Mouse (Mus musculus): Measurements from ENCODE around the gene Enthd1. TPM values are rescaled to one million over a fixed set of nuclear protein-coding genes. Genes with fewer than 3 reads are reported as not detected.

Gene Enthd1
- polyA plus RNA-seq, 1 experiment, result not detected

GRCm38 (mm10) chr15:80557745-80558144 is 7.2 kb downstream of the Enthd1 start:
- 84% methylated on average over 4 of the region's 4 CpGs for WGBS
- H3K4me1 ChIP-seq (ENCODE audit: control insufficient read depth, insufficient read depth, low read length), result peaks cover 3% of the 10 kb centered on the region; the same call in 1 of the 2 replicates
- H3K4me3 ChIP-seq (ENCODE audit: insufficient read depth, low read depth, low read length), result no peak overlapping the region
- TF ChIP-seq CTCF (IDR thresholded peaks at IDR 0.05; ENCODE audit: insufficient read depth, low read depth, low read length) (no peak), POLR2A (IDR thresholded peaks at IDR 0.05; ENCODE audit: insufficient read depth, low read depth, low read length) (no peak)
- no peak overlapping the region for H3K27ac ChIP-seq (ENCODE audit: insufficient read depth, low read depth, low read length)

GRCm38 (mm10) chr15:80556021-80556420 is 8.9 kb downstream of the Enthd1 start:
- WGBS, result 88% methylated on average over 2 of the region's 2 CpGs

GRCm38 (mm10) chr15:80554860-80555822 is 9.8 kb downstream of the Enthd1 start:
- no peak for TF ChIP-seq POLR2A (IDR thresholded peaks at IDR 0.05; ENCODE audit: insufficient read depth, low read depth, low read length)
- TF ChIP-seq CTCF (IDR thresholded peaks at IDR 0.05; ENCODE audit: insufficient read depth, low read depth, low read length), result no peak
- 95% methylated on average over 6 of the region's 6 CpGs for WGBS

More at GRCm38 (mm10) chr15:80556021-80556420, 8.9 kb downstream of the Enthd1 start:
- no peak overlapping the region for H3K27ac ChIP-seq (ENCODE audit: insufficient read depth, low read depth, low read length)
- TF ChIP-seq POLR2A (IDR thresholded peaks at IDR 0.05; ENCODE audit: insufficient read depth, low read depth, low read length) (no peak), CTCF (IDR thresholded peaks at IDR 0.05; ENCODE audit: insufficient read depth, low read depth, low read length) (no peak)
- H3K4me1 ChIP-seq (ENCODE audit: control insufficient read depth, insufficient read depth, low read length), result peaks cover 3% of the 10 kb centered on the region; the same call in 1 of the 2 replicates
- no peak overlapping the region for H3K4me3 ChIP-seq (ENCODE audit: insufficient read depth, low read depth, low read length)

GRCm38 (mm10) chr15:80545430-80545829 is 19.5 kb downstream of the Enthd1 start:
- 70% methylated on average over 6 of the region's 6 CpGs for WGBS
- no peak for TF ChIP-seq CTCF (IDR thresholded peaks at IDR 0.05; ENCODE audit: insufficient read depth, low read depth, low read length)
- no peak for TF ChIP-seq POLR2A (IDR thresholded peaks at IDR 0.05; ENCODE audit: insufficient read depth, low read depth, low read length)
- peaks cover 5% of the 10 kb centered on the region for H3K4me1 ChIP-seq (ENCODE audit: control insufficient read depth, insufficient read depth, low read length)
- H3K27ac ChIP-seq (ENCODE audit: insufficient read depth, low read depth, low read length), result no peak overlapping the region
- no peak overlapping the region for H3K4me3 ChIP-seq (ENCODE audit: insufficient read depth, low read depth, low read length)

More at GRCm38 (mm10) chr15:80554860-80555822, 9.8 kb downstream of the Enthd1 start:
- H3K4me3 ChIP-seq (ENCODE audit: insufficient read depth, low read depth, low read length), result no peak overlapping the region
- peaks cover 3% of the 10 kb centered on the region; the same call in 1 of the 2 replicates for H3K4me1 ChIP-seq (ENCODE audit: control insufficient read depth, insufficient read depth, low read length)
- H3K27ac ChIP-seq (ENCODE audit: insufficient read depth, low read depth, low read length), result no peak overlapping the region

- Histone ChIP-seq H3K4me3 (ENCODE audit: insufficient read depth, low read depth, low read length) (no peak overlapping the region), H3K4me1 (ENCODE audit: control insufficient read depth, insufficient read depth, low read length) (peaks cover 5% of the 10 kb centered on the region), H3K27ac (ENCODE audit: insufficient read depth, low read depth, low read length) (no peak overlapping the region)
- no peak for TF ChIP-seq CTCF (IDR thresholded peaks at IDR 0.05; ENCODE audit: insufficient read depth, low read depth, low read length)
- TF ChIP-seq POLR2A (IDR thresholded peaks at IDR 0.05; ENCODE audit: insufficient read depth, low read depth, low read length), result no peak
- 74% methylated on average over 3 of the region's 3 CpGs for WGBS
Measured at GRCm38 (mm10) chr15:80544115-80544514, 20.8 kb downstream of the Enthd1 start.

GRCm38 (mm10) chr15:80538671-80539340 is 26.1 kb downstream of the Enthd1 start:
- H3K4me3 ChIP-seq (ENCODE audit: insufficient read depth, low read depth, low read length), result no peak overlapping the region
- peaks cover 24% of the 10 kb centered on the region for H3K4me1 ChIP-seq (ENCODE audit: control insufficient read depth, insufficient read depth, low read length)
- TF ChIP-seq POLR2A (IDR thresholded peaks at IDR 0.05; ENCODE audit: insufficient read depth, low read depth, low read length), result no peak
- TF ChIP-seq CTCF (IDR thresholded peaks at IDR 0.05; ENCODE audit: insufficient read depth, low read depth, low read length), result no peak
- WGBS, result 82% methylated on average over 7 of the region's 7 CpGs
- peak overlapping the region; percentile 40; the same call in 1 of the 2 replicates for H3K27ac ChIP-seq (ENCODE audit: insufficient read depth, low read depth, low read length)

GRCm38 (mm10) chr15:80538075-80538474 is 26.9 kb downstream of the Enthd1 start:
- 92% methylated on average over 2 of the region's 2 CpGs for WGBS
- TF ChIP-seq POLR2A (IDR thresholded peaks at IDR 0.05; ENCODE audit: insufficient read depth, low read depth, low read length), result no peak
- TF ChIP-seq CTCF (IDR thresholded peaks at IDR 0.05; ENCODE audit: insufficient read depth, low read depth, low read length), result no peak
- H3K4me3 ChIP-seq (ENCODE audit: insufficient read depth, low read depth, low read length), result no peak overlapping the region
- H3K4me1 ChIP-seq (ENCODE audit: control insufficient read depth, insufficient read depth, low read length), result peaks cover 29% of the 10 kb centered on the region
- H3K27ac ChIP-seq (ENCODE audit: insufficient read depth, low read depth, low read length), result no peak overlapping the region

GRCm38 (mm10) chr15:80536051-80536450 is 28.9 kb downstream of the Enthd1 start:
- TF ChIP-seq CTCF (IDR thresholded peaks at IDR 0.05; ENCODE audit: insufficient read depth, low read depth, low read length) (no peak), POLR2A (IDR thresholded peaks at IDR 0.05; ENCODE audit: insufficient read depth, low read depth, low read length) (no peak)
- no peak overlapping the region for H3K4me3 ChIP-seq (ENCODE audit: insufficient read depth, low read depth, low read length)
- 31% methylated on average over 2 of the region's 2 CpGs for WGBS
- peak overlapping the region; percentile 73 for H3K27ac ChIP-seq (ENCODE audit: insufficient read depth, low read depth, low read length)
- H3K4me1 ChIP-seq (ENCODE audit: control insufficient read depth, insufficient read depth, low read length), result peaks cover 41% of the 10 kb centered on the region
